Mouse (Mus musculus): ENCODE data around the gene Scnm1.

Gene Scnm1

GRCm38 (mm10) chr3:95133680-95134101, at the start of gene Scnm1, which contains the start of gene Lysmd1:
Scnm1 (minus strand) TSS chr3:95134011.
Lysmd1 (plus strand) TSS chr3:95134088.
- peak; percentile 98 for DNase-seq

- DNase-seq = no peak
Observed at GRCm38 (mm10) chr3:95181841-95182240, 48.0 kb upstream of the Scnm1 start.

GRCm38 (mm10) chr3:95179890-95180289, 46.1 kb upstream of the Scnm1 start:
- DNase-seq = no peak

GRCm38 (mm10) chr3:95178948-95179347, 45.1 kb upstream of the Scnm1 start:
- no peak for DNase-seq

GRCm38 (mm10) chr3:95177583-95177982, 43.8 kb upstream of the Scnm1 start:
- no peak for DNase-seq

- DNase-seq = no peak
Observed at GRCm38 (mm10) chr3:95176500-95176899, 42.7 kb upstream of the Scnm1 start.

- DNase-seq = peak; percentile 87
Observed at GRCm38 (mm10) chr3:95174011-95174592, 40.3 kb upstream of the Scnm1 start.

GRCm38 (mm10) chr3:95173256-95173949, 39.6 kb upstream of the Scnm1 start:
- DNase-seq = peak; percentile 43

GRCm38 (mm10) chr3:95172526-95173255, 38.9 kb upstream of the Scnm1 start:
- no peak for DNase-seq

- DNase-seq = no peak
Observed at GRCm38 (mm10) chr3:95171105-95171504, 37.3 kb upstream of the Scnm1 start.

- no peak for DNase-seq
Observed at GRCm38 (mm10) chr3:95169996-95170395, 36.2 kb upstream of the Scnm1 start.

GRCm38 (mm10) chr3:95164840-95165239, 31.0 kb upstream of the Scnm1 start:
- no peak for DNase-seq

- no peak for DNase-seq
Observed at GRCm38 (mm10) chr3:95164256-95164550, 30.4 kb upstream of the Scnm1 start.

GRCm38 (mm10) chr3:95163419-95164255, 29.8 kb upstream of the Scnm1 start:
- DNase-seq = peak; percentile 32

- DNase-seq = no peak
Observed at GRCm38 (mm10) chr3:95162345-95162628, 28.5 kb upstream of the Scnm1 start.

GRCm38 (mm10) chr3:95161618-95162344, 28.0 kb upstream of the Scnm1 start:
- DNase-seq = peak; percentile 26

- peak; percentile 48 for DNase-seq
Observed at GRCm38 (mm10) chr3:95161041-95161551, 27.3 kb upstream of the Scnm1 start.

- DNase-seq = peak; percentile 95
Observed at GRCm38 (mm10) chr3:95159987-95160963, 26.5 kb upstream of the Scnm1 start, which contains the start of gene Sema6c. Sema6c (plus strand) TSS chr3:95160457.

- DNase-seq = no peak
Observed at GRCm38 (mm10) chr3:95159511-95159986, 25.7 kb upstream of the Scnm1 start.

- DNase-seq = peak; percentile 37
Observed at GRCm38 (mm10) chr3:95153874-95154273, 20.1 kb upstream of the Scnm1 start.

GRCm38 (mm10) chr3:95147924-95148323, 14.1 kb upstream of the Scnm1 start:
- DNase-seq = no peak
